Mouse (Mus musculus) forebrain, embryonic 11.5 days (tissue): ENCODE measurements at regions not wholly inside any gene's neighbourhood (a gene's known extent, or its start where the extent isn't known, plus 50 kb on each side); places are given as distances from the start of the nearest gene placed in this dataset.
"Not testable (repeated sequence)": the region's sequence is repeated elsewhere in the genome, so short reads cannot be mapped to it uniquely, and the experiment has no call there.

Experiments used
- ATAC-seq: fragments of 200-750 bp; cut with Nextera tagmentation; replicated peaks from 2 replicates; pipeline ENCODE4 v1.8.0; 2017; ENCODE audit warnings: moderate TSS enrichment; ENCODE audit not compliant: low FRiP score
- DNase-seq: peaks from one replicate; pipeline ENCODE4 v3.0.0-alpha.2; 2017; ENCODE audit warnings: low spot score
- H3K27ac ChIP-seq: fragments of 300-500 bp; sonication (generic); 2 replicates; pipeline ENCODE4 v1.5.1; 2014; ENCODE audit warnings: low read depth, low read length
- H3K27me3 ChIP-seq: fragments of 300-500 bp; sonication (generic); 2 replicates; pipeline ENCODE4 v1.6.1; 2014; ENCODE audit warnings: mild to moderate bottlenecking, low read length, mixed read lengths; ENCODE audit not compliant: control insufficient read depth, insufficient read depth
- H3K36me3 ChIP-seq: fragments of 300-500 bp; sonication (generic); 2 replicates; pipeline ENCODE4 v1.6.1; 2014; ENCODE audit warnings: mild to moderate bottlenecking, low read length, moderate library complexity, mixed read lengths; ENCODE audit not compliant: control insufficient read depth, insufficient read depth
- H3K4me1 ChIP-seq: fragments of 300-500 bp; sonication (generic); replicated peaks from 2 replicates; pipeline ENCODE4 v1.6.1; 2014; ENCODE audit warnings: low read length, mixed read lengths; ENCODE audit not compliant: control insufficient read depth, insufficient read depth
- H3K4me2 ChIP-seq: fragments of 300-500 bp; sonication (generic); 2 replicates; pipeline ENCODE4 v1.6.1; 2014; ENCODE audit warnings: low read depth, mild to moderate bottlenecking, low read length, moderate library complexity, mixed read lengths; ENCODE audit not compliant: severe bottlenecking
- H3K4me3 ChIP-seq: fragments of 300-500 bp; sonication (generic); 2 replicates; pipeline ENCODE4 v1.5.1; 2014; ENCODE audit warnings: low read depth, low read length
- H3K9ac ChIP-seq: fragments of 300-500 bp; sonication (generic); 2 replicates; pipeline ENCODE4 v1.6.1; 2014; ENCODE audit warnings: low read length
- H3K9me3 ChIP-seq: fragments of 300-500 bp; sonication (generic); 2 replicates; pipeline ENCODE4 v1.6.1; 2016; ENCODE audit warnings: low read length, mixed read lengths; ENCODE audit not compliant: control insufficient read depth
- WGBS: fragments of 180-500 bp; shearing (Covaris S2); extraction: QIAGEN DNeasy Blood & Tissue Kit; methylation state at CpG from one replicate; pipeline ENCODE4 v1.1.7; 2014; 5-methylcytosine and 5-hydroxymethylcytosine counted together

GRCm38 (mm10) chr6:37748296-37748980 lies 122.2 kb upstream of the Trim24 start:
- no peaks in the 10 kb centered on the region for H3K9me3 ChIP-seq
- H3K4me1 ChIP-seq, result no peaks in the 10 kb centered on the region
- no peaks in the 10 kb centered on the region for H3K36me3 ChIP-seq
- no peak overlapping the region for H3K4me3 ChIP-seq
- no peak overlapping the region for H3K9ac ChIP-seq
- WGBS, result 63% methylated on average over 8 of the region's 8 CpGs
- DNase-seq (no peak), ATAC-seq (no peak)
- no peak overlapping the region for H3K27ac ChIP-seq
- H3K4me2 ChIP-seq, result no peak overlapping the region
- no peaks in the 10 kb centered on the region for H3K27me3 ChIP-seq

DNA sequence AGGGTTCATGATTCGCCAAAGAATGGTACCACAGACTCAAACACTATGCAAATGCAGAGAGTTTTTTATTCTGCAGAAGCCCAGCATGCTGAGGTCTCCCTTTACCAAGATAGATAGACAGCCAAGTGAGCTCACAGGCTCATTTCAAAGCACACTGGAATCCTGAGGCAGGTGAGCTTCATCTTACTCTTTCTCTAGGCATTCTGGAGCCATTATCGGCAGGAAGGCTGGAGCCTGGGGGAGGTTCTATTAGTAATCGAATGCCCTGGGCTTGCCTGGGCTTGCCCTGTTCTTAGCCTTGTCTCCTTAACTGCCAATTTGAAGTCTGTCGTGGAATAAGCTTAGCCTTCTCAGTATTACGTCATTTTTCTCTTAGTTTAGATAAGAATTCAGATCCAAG lies 121.6 kb upstream of the Trim24 start:
- H3K9ac ChIP-seq, result no peak overlapping the region
- H3K9me3 ChIP-seq, result no peaks in the 10 kb centered on the region
- WGBS, result 90% methylated on average over 5 of the region's 5 CpGs
- no peak overlapping the region for H3K4me3 ChIP-seq
- H3K36me3 ChIP-seq, result no peaks in the 10 kb centered on the region
- DNase-seq (no peak), ATAC-seq (no peak)
- no peak overlapping the region for H3K27ac ChIP-seq
- H3K4me1 ChIP-seq, result no peaks in the 10 kb centered on the region
- no peak overlapping the region for H3K4me2 ChIP-seq
- no peaks in the 10 kb centered on the region for H3K27me3 ChIP-seq

DNA sequence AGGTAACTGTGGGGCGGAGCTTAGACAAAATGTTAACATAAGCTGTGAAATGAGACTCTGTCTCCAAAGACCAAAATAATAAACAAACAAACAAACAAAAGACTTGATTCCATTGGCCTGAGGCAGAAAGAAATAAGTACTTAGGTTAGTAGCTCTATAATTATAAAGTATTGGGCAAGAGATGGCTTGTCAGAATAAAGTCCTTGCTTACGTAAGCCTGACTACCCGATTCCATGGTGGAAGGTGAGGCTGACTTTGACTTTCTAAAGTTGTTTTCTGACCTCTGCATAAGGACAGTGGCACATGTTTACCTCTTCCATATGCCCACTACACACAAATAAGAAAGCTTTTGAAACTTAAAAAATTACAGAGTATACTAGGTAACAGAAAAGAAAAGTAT lies 120.3 kb upstream of the Trim24 start:
- H3K9me3 ChIP-seq, result no peaks in the 10 kb centered on the region
- H3K4me1 ChIP-seq, result no peaks in the 10 kb centered on the region
- no peak overlapping the region for H3K4me2 ChIP-seq
- DNase-seq (no peak), ATAC-seq (no peak)
- H3K27me3 ChIP-seq, result no peaks in the 10 kb centered on the region
- no peak overlapping the region for H3K4me3 ChIP-seq
- no peak overlapping the region for H3K9ac ChIP-seq
- 96% methylated on average over 3 of the region's 3 CpGs for WGBS
- H3K36me3 ChIP-seq, result no peaks in the 10 kb centered on the region
- no peak overlapping the region for H3K27ac ChIP-seq

- no peaks in the 10 kb centered on the region for H3K27me3 ChIP-seq
- H3K4me1 ChIP-seq, result no peaks in the 10 kb centered on the region
- DNase-seq (no peak), ATAC-seq (no peak)
- no peak overlapping the region for H3K4me2 ChIP-seq
- no peaks in the 10 kb centered on the region for H3K9me3 ChIP-seq
- H3K36me3 ChIP-seq, result no peaks in the 10 kb centered on the region
- H3K9ac ChIP-seq, result no peak overlapping the region
- no peak overlapping the region for H3K27ac ChIP-seq
- no peak overlapping the region for H3K4me3 ChIP-seq
Observed at GRCm38 (mm10) chr6:37751701-37752100, 118.9 kb upstream of the Trim24 start.

DNA sequence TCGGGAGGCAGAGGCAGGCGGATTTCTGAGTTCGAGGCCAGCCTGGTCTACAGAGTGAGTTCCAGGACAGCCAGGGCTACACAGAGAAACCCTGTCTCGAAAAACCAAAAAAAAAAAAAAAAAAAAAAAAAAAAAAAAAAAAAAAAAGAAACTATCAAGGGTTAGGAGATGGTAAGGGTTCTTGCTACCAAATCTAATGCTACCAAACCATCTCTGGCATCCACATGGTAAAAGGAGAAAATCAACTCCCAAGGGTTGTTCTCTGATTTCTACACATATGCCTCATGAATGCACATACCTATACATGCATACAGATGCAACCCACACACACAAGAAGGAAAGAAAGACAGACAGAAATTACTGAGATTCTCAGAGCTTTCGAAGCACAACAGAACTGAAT lies 109.6 kb upstream of the Trim24 start:
- WGBS, result 97% methylated on average over 3 of the region's 5 CpGs

GRCm38 (mm10) chr6:37763036-37763435 lies 107.6 kb upstream of the Trim24 start:
- Histone ChIP-seq H3K4me2 (no peak overlapping the region), H3K4me3 (no peak overlapping the region), H3K4me1 (no peaks in the 10 kb centered on the region), H3K27me3 (no peaks in the 10 kb centered on the region), H3K27ac (no peak overlapping the region), H3K36me3 (no peaks in the 10 kb centered on the region), H3K9me3 (no peaks in the 10 kb centered on the region), H3K9ac (no peak overlapping the region)
- 78% methylated on average over 2 of the region's 2 CpGs for WGBS
- DNase-seq (no peak), ATAC-seq (no peak)

More for the DNA sequence above, 109.6 kb upstream of the Trim24 start:
- H3K9me3 ChIP-seq, H3K27ac ChIP-seq, ATAC-seq, H3K4me1 ChIP-seq, H3K4me3 ChIP-seq, H3K4me2 ChIP-seq, H3K27me3 ChIP-seq, H3K36me3 ChIP-seq, H3K9ac ChIP-seq, DNase-seq: not testable (repeated sequence)

DNA sequence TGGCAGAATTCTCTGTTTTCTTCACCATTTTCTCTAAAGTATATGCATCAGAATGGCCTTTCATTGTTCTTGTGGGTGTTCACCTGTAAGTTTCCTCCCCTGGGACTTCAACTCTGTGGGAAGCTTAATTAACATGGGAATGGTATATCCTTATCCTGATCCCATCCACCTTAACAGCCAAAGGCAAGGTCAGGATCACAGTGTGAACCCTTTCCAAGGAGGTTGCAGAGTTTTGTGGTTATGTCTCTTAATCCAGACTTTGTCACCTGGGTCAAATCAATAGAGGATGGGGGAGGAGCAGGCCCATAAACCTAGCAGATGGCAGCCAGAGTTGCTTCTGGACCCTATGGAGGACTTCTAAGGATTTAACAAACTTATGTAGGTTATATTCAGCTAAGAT lies 102.9 kb upstream of the Trim24 start:
- Histone ChIP-seq H3K9ac (no peak overlapping the region), H3K4me2 (no peak overlapping the region), H3K27ac (no peak overlapping the region), H3K36me3 (no peaks in the 10 kb centered on the region), H3K27me3 (no peaks in the 10 kb centered on the region), H3K9me3 (no peaks in the 10 kb centered on the region), H3K4me3 (no peak overlapping the region), H3K4me1 (no peaks in the 10 kb centered on the region)
- DNase-seq (no peak), ATAC-seq (no peak)

DNA sequence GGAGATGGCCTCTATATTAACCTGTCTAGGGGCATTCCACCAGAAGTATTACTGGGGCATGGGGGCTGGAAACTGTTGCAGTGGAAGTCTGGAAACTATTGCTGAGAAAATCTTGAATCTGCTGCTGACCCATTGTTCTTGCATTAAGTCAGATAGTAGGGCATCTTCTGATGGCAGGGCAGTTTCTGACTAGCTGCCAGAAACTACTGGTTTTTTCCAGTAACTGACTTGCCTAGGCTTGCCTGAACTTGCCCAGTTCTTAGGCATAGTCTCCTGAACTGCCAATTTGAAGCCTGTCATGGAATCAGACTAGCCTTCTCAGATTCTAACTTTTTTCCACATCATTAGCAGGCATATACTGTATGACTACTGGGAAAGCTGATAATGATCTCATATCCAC lies 97.3 kb upstream of the Trim24 start:
- no peaks in the 10 kb centered on the region for H3K36me3 ChIP-seq
- H3K4me2 ChIP-seq, result no peak overlapping the region
- no peaks in the 10 kb centered on the region for H3K4me1 ChIP-seq
- no peak overlapping the region for H3K27ac ChIP-seq
- H3K4me3 ChIP-seq, result no peak overlapping the region
- DNase-seq, result no peak
- no peak for ATAC-seq
- H3K9ac ChIP-seq, result no peak overlapping the region
- no peaks in the 10 kb centered on the region for H3K9me3 ChIP-seq
- H3K27me3 ChIP-seq, result no peaks in the 10 kb centered on the region

- no peak overlapping the region for H3K4me2 ChIP-seq
- no peaks in the 10 kb centered on the region for H3K4me1 ChIP-seq
- H3K9ac ChIP-seq, result no peak overlapping the region
- no peaks in the 10 kb centered on the region for H3K36me3 ChIP-seq
- no peaks in the 10 kb centered on the region for H3K27me3 ChIP-seq
- no peak overlapping the region for H3K27ac ChIP-seq
- no peaks in the 10 kb centered on the region for H3K9me3 ChIP-seq
- ATAC-seq (no peak), DNase-seq (no peak)
- no peak overlapping the region for H3K4me3 ChIP-seq
Observed at GRCm38 (mm10) chr6:37775151-37775550, 95.5 kb upstream of the Trim24 start.
